Mouse (Mus musculus) mouse trophoblast stem cell (cell line): Measurements from ENCODE around the gene Hoxd3.

Experiments
- in situ Hi-C, 2 experiments: fragments of 300-500 bp; cut with MseI, MboI; formaldehyde crosslinking; loops; 2 replicates in 1 of 2; 3 replicates in 1 of 2; pipeline ENCODE4 v1.15.1; 2025

Hoxd3 gene

GRCm38 (mm10) chr2:74691995-74692807 is 19.5 kb upstream of the Hoxd3 start:
- in situ Hi-C loops: loop anchor here in 1 of 2 experiments (10.0 kb wide), 1 partner anchor 613 kb away; no protein-coding TSS in a partner anchor

GRCm38 (mm10) chr2:74692808-74693431 is 18.8 kb upstream of the Hoxd3 start:
- in situ Hi-C loops: loop anchor here in 1 of 2 experiments (10.0 kb wide), 1 partner anchor 612 kb away; no protein-coding TSS in a partner anchor

- in situ Hi-C loops: loop anchor here in 1 of 2 experiments (10.0 kb wide), 1 partner anchor 611 kb away; no protein-coding TSS in a partner anchor
Observed at GRCm38 (mm10) chr2:74693432-74693827, 18.3 kb upstream of the Hoxd3 start.

- in situ Hi-C loops: loop anchor here in 1 of 2 experiments (10.0 kb wide), 1 partner anchor 611 kb away; no protein-coding TSS in a partner anchor
Observed at GRCm38 (mm10) chr2:74694066-74694465, 17.7 kb upstream of the Hoxd3 start.

- in situ Hi-C loops: loop anchor here in 1 of 2 experiments (10.0 kb wide), 1 partner anchor 609 kb away; no protein-coding TSS in a partner anchor
Observed at GRCm38 (mm10) chr2:74695383-74695782, 16.3 kb upstream of the Hoxd3 start.

GRCm38 (mm10) chr2:74695813-74696430 is 15.8 kb upstream of the Hoxd3 start:
- in situ Hi-C loops: loop anchor here in 1 of 2 experiments (10.0 kb wide), 1 partner anchor 609 kb away; no protein-coding TSS in a partner anchor

GRCm38 (mm10) chr2:74696442-74697335 is 15.0 kb upstream of the Hoxd3 start:
- in situ Hi-C loops: loop anchor here in 1 of 2 experiments (10.0 kb wide), 1 partner anchor 608 kb away; no protein-coding TSS in a partner anchor

- in situ Hi-C loops: loop anchor here in 1 of 2 experiments (10.0 kb wide), 1 partner anchor 607 kb away; no protein-coding TSS in a partner anchor
Observed at GRCm38 (mm10) chr2:74697567-74698121, 14.1 kb upstream of the Hoxd3 start, which contains the start of gene Hoxd9. TSS of gene Hoxd9 (plus strand) at chr2:74697727.

- in situ Hi-C loops: loop anchor here in 1 of 2 experiments (10.0 kb wide), 1 partner anchor 606 kb away; no protein-coding TSS in a partner anchor
Observed at GRCm38 (mm10) chr2:74698201-74699052, 13.3 kb upstream of the Hoxd3 start.

- in situ Hi-C loops: loop anchor here in 1 of 2 experiments (10.0 kb wide), 1 partner anchor 606 kb away; no protein-coding TSS in a partner anchor
Observed at GRCm38 (mm10) chr2:74699053-74699430, 12.7 kb upstream of the Hoxd3 start.

- in situ Hi-C loops: loop anchor here (10.0 to 25.0 kb wide), 4 partner anchors 455 to 887 kb away; no protein-coding TSS in a partner anchor
Observed at GRCm38 (mm10) chr2:74699664-74700545, 11.8 kb upstream of the Hoxd3 start.

- in situ Hi-C loops: loop anchor here (10.0 to 25.0 kb wide), 3 partner anchors 454 to 887 kb away; no protein-coding TSS in a partner anchor
Observed at GRCm38 (mm10) chr2:74700546-74701112, 11.1 kb upstream of the Hoxd3 start.

- in situ Hi-C loops: loop anchor here (10.0 to 25.0 kb wide), 3 partner anchors 453 to 885 kb away; no protein-coding TSS in a partner anchor
Observed at GRCm38 (mm10) chr2:74701949-74702819, 9.5 kb upstream of the Hoxd3 start.

- in situ Hi-C loops: loop anchor here (10.0 to 25.0 kb wide), 3 partner anchors 452 to 884 kb away; no protein-coding TSS in a partner anchor
Observed at GRCm38 (mm10) chr2:74702820-74703219, 8.9 kb upstream of the Hoxd3 start.

GRCm38 (mm10) chr2:74703317-74703716 is 8.4 kb upstream of the Hoxd3 start:
- in situ Hi-C loops: loop anchor here (10.0 to 25.0 kb wide), 3 partner anchors 451 to 884 kb away; no protein-coding TSS in a partner anchor

- in situ Hi-C loops: loop anchor here (10.0 to 25.0 kb wide), 3 partner anchors 451 to 883 kb away; no protein-coding TSS in a partner anchor
Observed at GRCm38 (mm10) chr2:74703720-74704392, 7.9 kb upstream of the Hoxd3 start.
